Mouse (Mus musculus) brain, embryonic 14.5 days (tissue): Measurements from ENCODE around the gene Cyth4.

Experiments
- CTCF ChIP-seq: fragments of 200-500 bp; IDR thresholded peaks from 2 replicates; pipeline ENCODE4 v1.5.1; 2012; ENCODE audit warnings: inconsistent platforms, mild to moderate bottlenecking, moderate library complexity, borderline replicate concordance; ENCODE audit not compliant: insufficient read depth, insufficient read length; ENCODE audit errors: extremely low read depth
- POLR2A ChIP-seq: fragments of 200-500 bp; IDR thresholded peaks from 2 replicates; pipeline ENCODE4 v1.6.1; 2012; ENCODE audit warnings: mild to moderate bottlenecking, inconsistent platforms, borderline replicate concordance; ENCODE audit not compliant: poor library complexity, insufficient read depth, insufficient read length, severe bottlenecking; ENCODE audit errors: extremely low read depth

DNA sequence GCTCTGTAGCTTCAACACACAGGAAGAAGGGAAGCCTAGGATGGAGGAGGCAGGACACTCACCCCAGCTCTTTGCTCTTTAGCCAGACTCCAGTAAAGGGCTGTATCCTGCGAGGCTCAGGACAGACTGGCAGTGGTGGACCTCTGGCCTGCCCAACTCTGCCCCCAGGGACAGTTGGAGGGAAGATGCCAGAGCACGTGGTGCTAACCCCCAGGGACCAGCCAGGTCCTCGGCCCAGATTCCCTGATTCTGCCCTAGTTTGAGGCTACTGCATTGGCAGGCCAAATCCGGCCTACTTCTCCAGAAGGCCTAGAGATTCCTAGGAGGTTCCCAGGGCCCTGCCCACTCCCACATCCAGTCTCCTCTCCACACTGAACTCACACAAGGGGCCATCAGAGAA lies 50.9 kb downstream of the Cyth4 start:
- TF ChIP-seq CTCF (no peak), POLR2A (no peak)
